Mouse (Mus musculus) hindbrain, embryonic 13.5 days (tissue): Measurements from ENCODE around the gene Tpsb2. TPM values are rescaled to one million over a fixed set of nuclear protein-coding genes. Genes with fewer than 3 reads are reported as not detected.

Experiments used
- ATAC-seq: fragments of 200-750 bp; cut with Nextera tagmentation; 2 replicates; pipeline ENCODE4 v1.8.0; 2017; ENCODE audit warnings: moderate TSS enrichment; ENCODE audit not compliant: low FRiP score
- H3K27ac ChIP-seq: fragments of 300-500 bp; sonication (generic); 2 replicates; pipeline ENCODE4 v1.5.1; 2015; ENCODE audit warnings: inconsistent platforms, mild to moderate bottlenecking, moderate library complexity
- H3K27me3 ChIP-seq: fragments of 300-500 bp; sonication (generic); 2 replicates; pipeline ENCODE4 v1.6.1; 2015; ENCODE audit warnings: mild to moderate bottlenecking, inconsistent platforms
- H3K36me3 ChIP-seq: fragments of 300-500 bp; sonication (generic); 2 replicates; pipeline ENCODE4 v1.6.1; 2015; ENCODE audit warnings: mild to moderate bottlenecking, inconsistent platforms
- H3K4me1 ChIP-seq: fragments of 300-500 bp; sonication (generic); replicated peaks from 2 replicates; pipeline ENCODE4 v1.6.1; 2015; ENCODE audit warnings: inconsistent platforms
- H3K4me2 ChIP-seq: fragments of 300-500 bp; sonication (generic); 2 replicates; pipeline ENCODE4 v1.6.1; 2015; ENCODE audit warnings: inconsistent platforms, mild to moderate bottlenecking, moderate library complexity
- H3K4me3 ChIP-seq: fragments of 300-500 bp; sonication (generic); 2 replicates; pipeline ENCODE4 v1.5.1; 2015; ENCODE audit warnings: mild to moderate bottlenecking, inconsistent platforms
- H3K9ac ChIP-seq: fragments of 300-500 bp; sonication (generic); 2 replicates; pipeline ENCODE4 v1.6.1; 2015; ENCODE audit warnings: mild to moderate bottlenecking, inconsistent platforms
- H3K9me3 ChIP-seq: fragments of 300-500 bp; sonication (generic); 2 replicates; pipeline ENCODE4 v1.6.1; 2016; ENCODE audit warnings: inconsistent platforms
- WGBS: fragments of 180-500 bp; shearing (Covaris S2); methylation state at CpG from one replicate; pipeline ENCODE4 v1.1.7; 2015; 5-methylcytosine and 5-hydroxymethylcytosine counted together
- polyA plus RNA-seq: library from polyadenylated mRNA; unstranded; fragments of >200 nt; fragmentation: Nextera tagmentation; extraction: Ambion mirVana; gene quantifications from 2 replicates; pipeline ENCODE4 v1.2.1, GENCODE M21; 2015

Tpsb2 gene
- polyA plus RNA-seq, 1 experiment from 2014 or later = 0.14 TPM

- Histone ChIP-seq H3K36me3 (peaks cover 33% of the 10 kb centered on the region), H3K9ac (no peak overlapping the region), H3K27ac (no peak overlapping the region), H3K9me3 (no peaks in the 10 kb centered on the region), H3K27me3 (peaks cover 8% of the 10 kb centered on the region; the same call in 1 of the 2 replicates), H3K4me1 (no peaks in the 10 kb centered on the region), H3K4me3 (no peak overlapping the region), H3K4me2 (no peak overlapping the region)
- 89% methylated on average over 8 of the region's 8 CpGs for WGBS
- no peak for ATAC-seq
These were observed 6.4 kb downstream of the Tpsb2 start for GRCm38 (mm10) chr17:25372491-25372890.

- no peak overlapping the region for H3K9ac ChIP-seq
- no peak overlapping the region for H3K4me3 ChIP-seq
- H3K27ac ChIP-seq = no peak overlapping the region
- H3K9me3 ChIP-seq = no peaks in the 10 kb centered on the region
- no peak overlapping the region for H3K4me2 ChIP-seq
- peaks cover 8% of the 10 kb centered on the region; the same call in 1 of the 2 replicates for H3K27me3 ChIP-seq
- WGBS = 64% methylated on average over 9 of the region's 9 CpGs
- ATAC-seq = no peak
- H3K4me1 ChIP-seq = no peaks in the 10 kb centered on the region
- H3K36me3 ChIP-seq = peaks cover 44% of the 10 kb centered on the region
These were observed 7.9 kb downstream of the Tpsb2 start for GRCm38 (mm10) chr17:25374011-25374410.

GRCm38 (mm10) chr17:25394526-25394925 is 28.4 kb downstream of the Tpsb2 start:
- Histone ChIP-seq H3K4me2 (no peak overlapping the region), H3K4me1 (peaks cover 17% of the 10 kb centered on the region), H3K4me3 (no peak overlapping the region), H3K9ac (no peak overlapping the region), H3K27ac (no peak overlapping the region), H3K36me3 (peaks cover 59% of the 10 kb centered on the region), H3K27me3 (peaks cover 13% of the 10 kb centered on the region; the same call in 1 of the 2 replicates), H3K9me3 (no peaks in the 10 kb centered on the region)
- ATAC-seq = no peak
- 100% methylated on average over 4 of the region's 4 CpGs for WGBS

- H3K4me3 ChIP-seq = no peak overlapping the region
- 37% methylated on average over 14 of the region's 14 CpGs for WGBS
- peaks cover 41% of the 10 kb centered on the region for H3K4me1 ChIP-seq
- H3K36me3 ChIP-seq = peaks cover 31% of the 10 kb centered on the region
- peaks cover 44% of the 10 kb centered on the region for H3K27me3 ChIP-seq
- H3K27ac ChIP-seq = peak overlapping the region; percentile 36
- no peaks in the 10 kb centered on the region for H3K9me3 ChIP-seq
- peak overlapping the region; percentile 26; the same call in 1 of the 2 replicates for H3K9ac ChIP-seq
- ATAC-seq = peak; percentile 52
- H3K4me2 ChIP-seq = no peak overlapping the region
These were observed 31.9 kb downstream of the Tpsb2 start for GRCm38 (mm10) chr17:25397804-25398519.

GRCm38 (mm10) chr17:25398520-25398838 is 32.4 kb downstream of the Tpsb2 start:
- ATAC-seq = no peak; the same call in 1 of the 2 replicates
- Histone ChIP-seq H3K27me3 (peaks cover 49% of the 10 kb centered on the region), H3K4me1 (peaks cover 42% of the 10 kb centered on the region), H3K9ac (peak overlapping the region; percentile 26; the same call in 1 of the 2 replicates), H3K4me3 (no peak overlapping the region), H3K36me3 (peaks cover 26% of the 10 kb centered on the region), H3K27ac (peak overlapping the region; percentile 36), H3K9me3 (no peaks in the 10 kb centered on the region), H3K4me2 (no peak overlapping the region)
- 34% methylated on average over 13 of the region's 13 CpGs for WGBS

GRCm38 (mm10) chr17:25400443-25400842 is 34.3 kb downstream of the Tpsb2 start:
- peaks cover 58% of the 10 kb centered on the region for H3K27me3 ChIP-seq
- no peaks in the 10 kb centered on the region for H3K9me3 ChIP-seq
- H3K4me2 ChIP-seq = no peak overlapping the region
- no peak overlapping the region for H3K4me3 ChIP-seq
- peaks cover 60% of the 10 kb centered on the region for H3K4me1 ChIP-seq
- no peak for ATAC-seq
- no peak overlapping the region for H3K9ac ChIP-seq
- peaks cover 11% of the 10 kb centered on the region for H3K36me3 ChIP-seq
- H3K27ac ChIP-seq = no peak overlapping the region
- WGBS = 13% methylated on average over 7 of the region's 7 CpGs

- Histone ChIP-seq H3K27ac (no peak overlapping the region), H3K9ac (no peak overlapping the region), H3K36me3 (peaks cover 9% of the 10 kb centered on the region), H3K9me3 (no peaks in the 10 kb centered on the region), H3K27me3 (peaks cover 58% of the 10 kb centered on the region), H3K4me2 (no peak overlapping the region), H3K4me3 (no peak overlapping the region), H3K4me1 (peaks cover 70% of the 10 kb centered on the region)
- 39% methylated on average over 4 of the region's 4 CpGs for WGBS
- no peak for ATAC-seq
These were observed 35.4 kb downstream of the Tpsb2 start for GRCm38 (mm10) chr17:25401491-25401890.

GRCm38 (mm10) chr17:25402224-25402623 is 36.1 kb downstream of the Tpsb2 start:
- 84% methylated on average over 13 of the region's 13 CpGs for WGBS
- Histone ChIP-seq H3K4me3 (no peak overlapping the region), H3K27me3 (peaks cover 55% of the 10 kb centered on the region), H3K4me1 (peaks cover 77% of the 10 kb centered on the region), H3K27ac (no peak overlapping the region), H3K4me2 (no peak overlapping the region), H3K36me3 (peaks cover 2% of the 10 kb centered on the region), H3K9me3 (no peaks in the 10 kb centered on the region), H3K9ac (no peak overlapping the region)
- no peak for ATAC-seq

GRCm38 (mm10) chr17:25404190-25404589 is 38.1 kb downstream of the Tpsb2 start:
- no peak for ATAC-seq
- H3K4me1 ChIP-seq = peaks cover 83% of the 10 kb centered on the region
- peak overlapping the region; percentile 43 for H3K9ac ChIP-seq
- H3K9me3 ChIP-seq = no peaks in the 10 kb centered on the region
- no peak overlapping the region for H3K4me3 ChIP-seq
- H3K27me3 ChIP-seq = peaks cover 48% of the 10 kb centered on the region
- 28% methylated on average over 3 of the region's 3 CpGs for WGBS
- H3K4me2 ChIP-seq = 0 out of 2 replicates have a peak overlapping the region, but pooled peaks have one; percentile 7
- H3K27ac ChIP-seq = peak overlapping the region; percentile 72
- no peaks in the 10 kb centered on the region for H3K36me3 ChIP-seq

- H3K4me3 ChIP-seq = no peak overlapping the region
- 0 out of 2 replicates have a peak, but pooled peaks have one; percentile 25 for ATAC-seq
- H3K9ac ChIP-seq = peak overlapping the region; percentile 24; the same call in 1 of the 2 replicates
- no peaks in the 10 kb centered on the region for H3K9me3 ChIP-seq
- peaks cover 83% of the 10 kb centered on the region for H3K4me1 ChIP-seq
- peak overlapping the region; percentile 72 for H3K27ac ChIP-seq
- peaks cover 37% of the 10 kb centered on the region for H3K27me3 ChIP-seq
- no peak overlapping the region for H3K4me2 ChIP-seq
- H3K36me3 ChIP-seq = no peaks in the 10 kb centered on the region
- WGBS = 7% methylated on average over 10 of the region's 10 CpGs
These were observed 39.3 kb downstream of the Tpsb2 start for GRCm38 (mm10) chr17:25405224-25405895.

- no peak for ATAC-seq
- Histone ChIP-seq H3K9ac (peak overlapping the region; percentile 24; the same call in 1 of the 2 replicates), H3K4me3 (no peak overlapping the region), H3K9me3 (no peaks in the 10 kb centered on the region), H3K4me1 (peaks cover 85% of the 10 kb centered on the region), H3K36me3 (no peaks in the 10 kb centered on the region), H3K27ac (peak overlapping the region; percentile 72), H3K4me2 (no peak overlapping the region), H3K27me3 (peaks cover 31% of the 10 kb centered on the region)
- 11% methylated on average over 6 of the region's 6 CpGs for WGBS
These were observed 39.9 kb downstream of the Tpsb2 start for GRCm38 (mm10) chr17:25406011-25406441.

GRCm38 (mm10) chr17:25407352-25407751 is 41.2 kb downstream of the Tpsb2 start:
- H3K9ac ChIP-seq = peak overlapping the region; percentile 60; the same call in 1 of the 2 replicates
- H3K4me3 ChIP-seq = no peak overlapping the region
- no peaks in the 10 kb centered on the region for H3K9me3 ChIP-seq
- ATAC-seq = no peak
- WGBS = 56% methylated on average over 4 of the region's 4 CpGs
- peaks cover 80% of the 10 kb centered on the region for H3K4me1 ChIP-seq
- no peak overlapping the region for H3K4me2 ChIP-seq
- H3K27ac ChIP-seq = peak overlapping the region; percentile 72; the same call in 1 of the 2 replicates
- peaks cover 20% of the 10 kb centered on the region for H3K27me3 ChIP-seq
- no peaks in the 10 kb centered on the region for H3K36me3 ChIP-seq
